Mouse (Mus musculus) forebrain, embryonic 12.5 days (tissue): ENCODE results near the gene Cdk5r2. TPM values are rescaled to one million over a fixed set of nuclear protein-coding genes. Genes with fewer than 3 reads are reported as not detected.
"Not testable (repeated sequence)": the region's sequence is repeated elsewhere in the genome, so short reads cannot be mapped to it uniquely, and the experiment has no call there.

Source experiments
- ATAC-seq: fragments of 200-750 bp; cut with Nextera tagmentation; 2 replicates; pipeline ENCODE4 v1.8.0; 2017; ENCODE audit warnings: moderate TSS enrichment; ENCODE audit not compliant: low FRiP score
- H3K27ac ChIP-seq: fragments of 300-500 bp; sonication (generic); 2 replicates; pipeline ENCODE4 v1.5.1; 2016; ENCODE audit warnings: mild to moderate bottlenecking
- H3K27me3 ChIP-seq: fragments of 300-500 bp; sonication (generic); 2 replicates; pipeline ENCODE4 v1.6.1; 2016; ENCODE audit warnings: mild to moderate bottlenecking
- H3K36me3 ChIP-seq: fragments of 300-500 bp; sonication (generic); replicated peaks from 2 replicates; pipeline ENCODE4 v1.6.1; 2016; ENCODE audit warnings: mild to moderate bottlenecking
- H3K4me1 ChIP-seq: fragments of 300-500 bp; sonication (generic); 2 replicates; pipeline ENCODE4 v1.6.1; 2016
- H3K4me2 ChIP-seq: fragments of 300-500 bp; sonication (generic); 2 replicates; pipeline ENCODE4 v1.6.1; 2016; ENCODE audit warnings: mild to moderate bottlenecking, moderate library complexity
- H3K4me3 ChIP-seq: fragments of 300-500 bp; sonication (generic); replicated peaks from 2 replicates; pipeline ENCODE4 v1.5.1; 2016; ENCODE audit warnings: mild to moderate bottlenecking
- H3K9ac ChIP-seq: fragments of 300-500 bp; sonication (generic); 2 replicates; pipeline ENCODE4 v1.6.1; 2016; ENCODE audit warnings: mild to moderate bottlenecking
- H3K9me3 ChIP-seq: fragments of 300-500 bp; sonication (generic); 2 replicates; pipeline ENCODE4 v1.6.1; 2016
- WGBS: fragments of 180-500 bp; shearing (Covaris S2); methylation state at CpG from one replicate; pipeline ENCODE4 v1.1.7; 2016; 5-methylcytosine and 5-hydroxymethylcytosine counted together
- polyA plus RNA-seq: library from polyadenylated mRNA; unstranded; fragments of >200 nt; fragmentation: Nextera tagmentation; extraction: Ambion mirVana; gene quantifications from 2 replicates; pipeline ENCODE4 v1.2.1, GENCODE M21; 2016

The Cdk5r2 gene
- polyA plus RNA-seq = 2.0 TPM in 2 replicates

- peak within 1 kb of the TSS; percentile 94 for H3K4me2 ChIP-seq
- 3% methylated on average over 39 of the region's 39 CpGs for WGBS
- no peaks in the 10 kb centered on the region for H3K36me3 ChIP-seq
- no peaks in the 10 kb centered on the region for H3K9me3 ChIP-seq
- peak within 1 kb of the TSS; percentile 72 for H3K27ac ChIP-seq
- H3K4me3 ChIP-seq = peak within 1 kb of the TSS; percentile 65
- H3K4me1 ChIP-seq = peaks cover 71% of the 10 kb centered on the region
- peaks cover 88% of the 10 kb centered on the region for H3K27me3 ChIP-seq
- peak; percentile 91 for ATAC-seq
- peak within 1 kb of the TSS; percentile 84 for H3K9ac ChIP-seq
These were observed at the start of gene Cdk5r2 for GRCm38 (mm10) chr1:74854306-74855056. Gene Cdk5r2 (plus strand): TSS chr1:74854934.

DNA sequence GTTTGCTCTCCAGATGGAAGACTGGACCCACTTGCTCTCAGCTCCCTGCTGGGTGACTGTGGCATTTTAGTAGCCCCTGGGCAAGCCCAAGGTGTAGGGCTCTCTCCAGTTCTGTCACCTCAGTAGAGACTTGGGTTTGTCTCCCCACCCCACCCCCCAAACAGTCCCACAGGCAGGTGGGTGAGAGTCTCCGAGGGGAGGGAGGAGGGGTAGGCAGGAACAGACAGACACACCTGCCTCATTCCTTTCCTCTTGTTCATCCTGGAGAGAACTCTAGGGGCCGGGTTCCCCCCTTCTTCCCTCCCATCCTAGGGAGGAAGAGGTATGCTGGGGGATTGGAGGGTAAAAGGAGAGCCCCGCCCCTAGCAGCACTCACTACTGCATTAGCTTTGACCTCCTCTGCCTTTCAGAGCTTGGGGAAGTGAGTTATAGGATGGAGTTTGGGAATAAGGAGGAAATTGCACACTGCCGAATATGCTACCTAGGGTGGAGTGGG lies 49.3 kb upstream of the Cdk5r2 start:
- H3K27me3 ChIP-seq = peaks cover 97% of the 10 kb centered on the region
- peaks cover 65% of the 10 kb centered on the region for H3K4me1 ChIP-seq
- H3K9ac ChIP-seq = no peak overlapping the region
- 10% methylated on average over 4 of the region's 4 CpGs for WGBS
- no peak overlapping the region for H3K4me3 ChIP-seq
- no peaks in the 10 kb centered on the region for H3K36me3 ChIP-seq
- no peaks in the 10 kb centered on the region for H3K9me3 ChIP-seq
- no peak for ATAC-seq
- no peak overlapping the region for H3K27ac ChIP-seq
- H3K4me2 ChIP-seq = no peak overlapping the region

GRCm38 (mm10) chr1:74805843-74806242 lies 48.9 kb upstream of the Cdk5r2 start:
- 10% methylated on average over 5 of the region's 5 CpGs for WGBS
- ATAC-seq = no peak
- peak overlapping the region; percentile 59; the same call in 1 of the 2 replicates for H3K4me2 ChIP-seq
- H3K27ac ChIP-seq = no peak overlapping the region
- H3K9ac ChIP-seq = no peak overlapping the region
- no peaks in the 10 kb centered on the region for H3K36me3 ChIP-seq
- H3K4me3 ChIP-seq = no peak overlapping the region
- H3K27me3 ChIP-seq = peaks cover 97% of the 10 kb centered on the region
- H3K4me1 ChIP-seq = peaks cover 61% of the 10 kb centered on the region
- H3K9me3 ChIP-seq = no peaks in the 10 kb centered on the region

DNA sequence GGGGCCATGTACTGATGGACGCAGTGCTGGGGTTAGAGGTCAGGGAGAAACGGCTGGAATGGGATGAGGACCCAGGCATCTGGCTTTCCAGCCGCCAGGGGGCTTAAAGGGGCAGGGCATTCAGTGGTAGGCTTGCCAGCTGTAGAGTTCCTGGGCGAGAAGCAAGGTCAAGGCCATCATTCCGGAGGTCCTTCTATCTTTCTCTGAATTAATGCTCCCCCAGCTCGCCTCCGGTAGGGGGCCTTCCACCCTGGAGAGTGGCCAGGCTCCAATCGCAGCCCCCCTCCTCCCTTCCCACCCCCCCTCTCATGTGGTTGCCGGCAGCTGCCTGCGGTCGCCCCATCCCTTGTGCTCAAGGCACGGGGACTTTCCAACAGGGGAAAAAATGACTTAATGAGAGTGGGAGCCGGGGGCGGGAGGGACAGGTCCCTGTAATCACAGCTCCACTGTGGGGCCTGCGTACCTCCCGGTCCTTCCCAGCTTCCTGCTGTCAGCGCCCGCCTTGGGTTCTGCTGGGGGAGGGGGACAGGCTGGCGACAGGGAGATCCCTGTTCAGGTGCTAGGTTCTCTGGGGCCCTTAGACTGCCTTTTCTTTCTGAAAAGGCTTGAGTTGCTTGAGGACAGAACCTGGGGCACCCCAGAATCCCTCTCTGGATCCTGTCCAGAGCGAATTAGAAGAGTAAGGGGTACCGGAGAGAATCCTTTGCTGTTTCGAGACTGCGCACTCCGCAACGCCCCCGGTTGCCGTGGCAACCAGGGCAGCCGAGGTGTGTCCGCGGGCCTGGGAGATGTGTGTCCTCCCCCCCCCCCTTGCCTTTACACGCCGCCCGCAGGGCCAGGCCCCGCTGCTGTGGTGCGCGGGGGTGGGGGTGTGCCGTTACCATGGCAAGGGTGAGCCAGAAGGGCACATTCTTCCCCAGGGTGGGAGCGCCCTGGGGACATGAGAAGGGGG lies 48.1 kb upstream of the Cdk5r2 start:
- Histone ChIP-seq H3K9ac (peak overlapping the region; percentile 33; the same call in 1 of the 2 replicates), H3K27ac (peak overlapping the region; percentile 65), H3K4me3 (peak overlapping the region; percentile 32), H3K4me1 (peaks cover 59% of the 10 kb centered on the region), H3K4me2 (peak overlapping the region; percentile 59), H3K36me3 (no peaks in the 10 kb centered on the region), H3K9me3 (no peaks in the 10 kb centered on the region), H3K27me3 (peaks cover 96% of the 10 kb centered on the region)
- WGBS = 1% methylated on average over 33 of the region's 38 CpGs
- peak; percentile 47 for ATAC-seq

GRCm38 (mm10) chr1:74807551-74808071 lies 47.1 kb upstream of the Cdk5r2 start:
- H3K4me1 ChIP-seq = peaks cover 53% of the 10 kb centered on the region
- H3K27me3 ChIP-seq = peaks cover 90% of the 10 kb centered on the region
- H3K4me3 ChIP-seq = peak overlapping the region; percentile 8
- H3K9me3 ChIP-seq = no peaks in the 10 kb centered on the region
- H3K4me2 ChIP-seq = peak overlapping the region; percentile 59
- peak; percentile 24 for ATAC-seq
- WGBS = 3% methylated on average over 23 of the region's 23 CpGs
- peak overlapping the region; percentile 21; the same call in 1 of the 2 replicates for H3K9ac ChIP-seq
- H3K27ac ChIP-seq = no peak overlapping the region
- no peaks in the 10 kb centered on the region for H3K36me3 ChIP-seq

GRCm38 (mm10) chr1:74808078-74808477 lies 46.7 kb upstream of the Cdk5r2 start:
- Histone ChIP-seq H3K4me2 (peak overlapping the region; percentile 59), H3K4me3 (peak overlapping the region; percentile 8), H3K9me3 (no peaks in the 10 kb centered on the region), H3K9ac (no peak overlapping the region), H3K27me3 (peaks cover 90% of the 10 kb centered on the region), H3K36me3 (no peaks in the 10 kb centered on the region), H3K4me1 (peaks cover 48% of the 10 kb centered on the region), H3K27ac (no peak overlapping the region)
- peak; percentile 75 for ATAC-seq
- under 1% methylated on average over 16 of the region's 16 CpGs for WGBS

- H3K4me2 ChIP-seq = no peak overlapping the region
- no peak overlapping the region for H3K9ac ChIP-seq
- no peak for ATAC-seq
- peaks cover 39% of the 10 kb centered on the region for H3K4me1 ChIP-seq
- no peak overlapping the region for H3K4me3 ChIP-seq
- H3K36me3 ChIP-seq = no peaks in the 10 kb centered on the region
- H3K27me3 ChIP-seq = peaks cover 88% of the 10 kb centered on the region
- WGBS = 61% methylated on average over 10 of the region's 10 CpGs
- H3K27ac ChIP-seq = no peak overlapping the region
- no peaks in the 10 kb centered on the region for H3K9me3 ChIP-seq
These were observed 45.7 kb upstream of the Cdk5r2 start for GRCm38 (mm10) chr1:74809007-74809406.

GRCm38 (mm10) chr1:74814931-74815647 lies 39.6 kb upstream of the Cdk5r2 start:
- Histone ChIP-seq H3K4me3 (no peak overlapping the region), H3K4me1 (peaks cover 12% of the 10 kb centered on the region; the same call in 1 of the 2 replicates), H3K9me3 (no peaks in the 10 kb centered on the region), H3K27me3 (peaks cover 28% of the 10 kb centered on the region), H3K9ac (no peak overlapping the region), H3K36me3 (no peaks in the 10 kb centered on the region), H3K27ac (no peak overlapping the region), H3K4me2 (no peak overlapping the region)
- 75% methylated on average over 9 of the region's 9 CpGs for WGBS
- ATAC-seq = no peak

GRCm38 (mm10) chr1:74815965-74816364 lies 38.8 kb upstream of the Cdk5r2 start:
- Histone ChIP-seq H3K27me3 (peaks cover 22% of the 10 kb centered on the region), H3K4me1 (peaks cover 12% of the 10 kb centered on the region; the same call in 1 of the 2 replicates)
- H3K4me3 ChIP-seq, ATAC-seq, H3K36me3 ChIP-seq, H3K4me2 ChIP-seq, H3K9ac ChIP-seq, H3K9me3 ChIP-seq, H3K27ac ChIP-seq: not testable (repeated sequence)
- WGBS = 82% methylated on average over 6 of the region's 6 CpGs

DNA sequence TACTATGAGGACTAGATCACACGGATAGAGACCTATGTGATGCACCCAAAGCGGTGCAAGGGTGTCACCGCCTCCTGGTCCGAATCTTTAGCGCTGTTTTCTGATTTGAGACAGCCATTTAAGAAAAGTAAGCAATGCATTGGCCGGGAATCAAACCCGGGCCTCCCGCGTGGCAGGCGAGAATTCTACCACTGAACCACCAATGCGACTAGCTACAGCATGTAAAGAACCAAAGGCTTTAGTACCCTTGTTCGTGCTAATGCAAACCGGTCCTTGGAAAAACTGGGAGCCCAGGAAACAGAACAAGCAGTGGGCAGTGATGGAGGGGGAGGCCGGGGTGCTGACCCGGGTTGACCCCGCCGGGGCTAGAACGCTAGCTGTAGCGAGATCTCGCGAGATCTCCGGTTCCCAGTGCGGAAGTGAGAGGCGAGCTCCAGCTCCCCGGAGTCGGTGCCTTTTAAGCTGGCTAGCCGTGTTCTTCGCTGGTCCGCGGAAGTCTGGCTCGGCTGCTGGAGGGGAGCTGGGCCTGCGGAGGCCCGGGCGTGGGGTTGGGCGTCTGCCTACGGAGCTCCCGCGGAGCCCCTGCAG lies 38.0 kb upstream of the Cdk5r2 start:
- H3K27ac ChIP-seq = peak overlapping the region; percentile 86
- WGBS = 6% methylated on average over 38 of the region's 38 CpGs
- peaks cover 15% of the 10 kb centered on the region; the same call in 1 of the 2 replicates for H3K27me3 ChIP-seq
- no peaks in the 10 kb centered on the region for H3K9me3 ChIP-seq
- H3K4me1 ChIP-seq = peaks cover 12% of the 10 kb centered on the region; the same call in 1 of the 2 replicates
- ATAC-seq = peak; percentile 82
- peak overlapping the region; percentile 62 for H3K4me3 ChIP-seq
- H3K4me2 ChIP-seq = peak overlapping the region; percentile 63
- H3K36me3 ChIP-seq = no peaks in the 10 kb centered on the region
- peak overlapping the region; percentile 77 for H3K9ac ChIP-seq

- Histone ChIP-seq H3K9ac (peak overlapping the region; percentile 77), H3K4me3 (peak overlapping the region; percentile 62), H3K36me3 (no peaks in the 10 kb centered on the region), H3K4me2 (peak overlapping the region; percentile 63), H3K27ac (peak overlapping the region; percentile 86), H3K4me1 (peaks cover 12% of the 10 kb centered on the region; the same call in 1 of the 2 replicates), H3K27me3 (peaks cover 12% of the 10 kb centered on the region; the same call in 1 of the 2 replicates), H3K9me3 (no peaks in the 10 kb centered on the region)
- peak; percentile 65 for ATAC-seq
- 16% methylated on average over 14 of the region's 14 CpGs for WGBS
These were observed 37.5 kb upstream of the Cdk5r2 start for GRCm38 (mm10) chr1:74817219-74817618.
